Mouse (Mus musculus) left cerebral cortex, adult 9 months (tissue): Measurements from ENCODE around the gene Snx30.
"Not testable (repeated sequence)": the region's sequence is repeated elsewhere in the genome, so short reads cannot be mapped to it uniquely, and the experiment has no call there.

Experiments used
- DNase-seq, 2 experiments: peaks; one replicate each; pipeline ENCODE4 v3.0.0; 2022; ENCODE audit warnings: low spot score in 2 of 2

The Snx30 gene

GRCm38 (mm10) chr4:59805181-59805967, at the start of gene Snx30:
Snx30 (plus strand) TSS chr4:59805840.
- DNase-seq = peak in 1 of 2 experiments; percentile 90

DNA sequence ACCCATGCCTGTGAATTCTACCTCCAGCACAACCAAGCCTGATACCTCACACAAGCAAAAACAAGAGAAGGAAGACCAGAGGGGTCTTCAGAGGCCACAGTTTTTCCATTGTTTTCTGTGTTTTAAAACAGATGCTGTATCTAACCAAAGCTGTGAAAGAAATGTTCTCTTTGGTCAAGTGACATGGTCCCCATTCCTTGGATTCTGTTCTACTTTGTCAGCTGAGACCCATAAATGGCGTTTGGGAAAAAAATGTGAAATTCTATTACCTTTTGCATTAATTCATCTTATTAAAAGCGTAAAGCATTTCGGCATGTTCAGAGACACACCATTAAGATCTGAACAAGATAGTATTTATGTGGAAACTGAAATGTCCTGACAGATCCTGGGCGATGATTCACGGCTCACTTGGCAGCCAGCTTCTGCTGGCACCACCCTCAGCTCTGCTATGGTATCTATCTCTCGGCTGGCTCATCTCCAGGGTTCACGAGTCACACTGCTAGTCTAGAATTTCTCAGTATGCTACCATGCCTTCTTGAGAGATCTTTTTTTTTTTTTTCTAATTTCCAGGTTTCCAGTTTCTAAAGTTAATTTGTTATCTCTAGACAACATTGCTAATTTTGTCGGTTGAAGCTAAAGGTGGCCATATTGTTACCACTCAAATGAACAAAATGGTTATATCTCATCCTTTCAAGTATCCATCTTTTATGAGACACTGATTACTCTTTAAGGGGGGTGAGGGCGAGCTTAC, 49.1 kb upstream of the Snx30 start:
- peak; percentile 44 to 81 for DNase-seq

DNA sequence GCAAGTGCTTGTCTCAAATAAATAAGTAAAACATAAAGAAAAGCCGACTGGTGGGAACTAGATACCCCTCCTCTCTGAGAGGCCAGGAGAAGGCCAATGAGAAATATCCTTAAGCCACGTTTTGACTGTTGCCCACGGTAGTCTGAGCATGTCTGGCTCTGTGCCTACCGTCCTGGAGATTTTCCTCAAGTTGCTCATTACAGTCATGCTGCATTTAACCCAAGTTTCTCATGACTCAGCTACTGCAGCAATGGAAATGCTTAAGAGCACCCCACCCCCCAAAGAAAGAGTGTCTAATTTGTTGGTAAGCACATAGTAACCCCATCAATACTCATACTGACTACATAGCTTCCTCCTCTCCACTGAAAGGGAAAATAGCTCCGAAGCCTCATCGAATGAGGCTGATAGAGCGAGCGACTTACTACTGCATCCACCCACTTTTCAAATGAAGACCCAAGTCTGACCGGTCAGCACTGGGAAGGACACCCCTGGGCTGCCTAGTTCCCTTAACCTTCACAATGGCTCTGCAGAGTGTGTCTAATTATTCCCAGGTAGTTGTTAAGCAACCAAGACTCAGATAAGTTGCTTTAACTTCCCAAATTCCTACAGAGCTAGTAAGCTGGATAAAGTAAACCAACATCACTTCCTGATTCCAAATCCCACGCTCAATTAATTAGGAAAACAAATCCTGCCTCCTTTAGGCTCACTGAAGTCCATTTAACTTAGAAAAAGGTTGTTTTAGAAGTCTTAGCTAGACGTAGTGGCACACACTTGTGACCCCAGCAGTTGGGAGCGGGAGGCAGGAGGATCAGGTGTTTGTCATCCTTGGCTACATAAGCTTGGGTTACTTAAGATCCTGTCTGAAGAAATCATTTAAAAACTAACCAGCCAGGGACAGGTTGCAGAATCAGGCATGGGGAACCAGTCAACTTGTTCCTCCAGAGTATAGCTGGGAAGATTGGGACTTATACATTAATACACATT, 47.9 kb upstream of the Snx30 start:
- no peak for DNase-seq

GRCm38 (mm10) chr4:59760016-59760415, 45.6 kb upstream of the Snx30 start:
- no peak for DNase-seq

DNA sequence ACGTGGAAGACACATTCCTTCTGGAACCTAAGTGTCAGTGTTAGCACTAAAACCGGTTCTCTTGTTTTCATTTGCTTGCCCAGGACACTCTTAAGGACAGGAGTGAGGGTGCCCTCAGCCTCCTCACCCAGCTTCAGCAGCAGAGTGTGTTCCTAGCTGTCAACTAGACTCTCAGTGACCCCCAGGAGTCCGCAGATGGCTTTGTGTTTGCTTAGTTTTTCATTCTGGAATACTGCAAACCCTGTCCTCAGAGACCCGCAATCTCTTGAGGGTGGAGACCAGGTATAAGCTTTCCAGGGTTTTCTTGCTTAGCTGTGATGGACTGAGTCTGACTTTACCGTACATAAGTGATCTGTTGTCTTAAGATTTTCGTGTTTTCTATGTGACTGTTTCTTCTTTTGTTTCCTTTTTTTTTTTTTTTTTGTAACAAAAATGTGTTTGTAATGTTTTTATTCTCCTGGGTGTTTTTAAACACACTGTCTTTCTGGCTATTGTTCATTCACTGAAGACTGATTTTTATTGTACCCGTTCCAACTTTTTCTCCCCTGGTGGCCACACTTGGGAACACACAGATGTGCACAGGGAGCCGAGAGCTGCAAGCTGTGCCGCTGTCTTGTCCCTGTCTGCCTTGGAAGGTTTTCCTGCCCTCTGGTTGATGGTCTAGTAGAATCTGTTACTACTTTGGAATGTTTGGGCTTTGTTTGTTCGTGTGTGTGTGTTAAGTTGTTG, 44.8 kb upstream of the Snx30 start:
- peak in 1 of 2 experiments; percentile 23 for DNase-seq

DNA sequence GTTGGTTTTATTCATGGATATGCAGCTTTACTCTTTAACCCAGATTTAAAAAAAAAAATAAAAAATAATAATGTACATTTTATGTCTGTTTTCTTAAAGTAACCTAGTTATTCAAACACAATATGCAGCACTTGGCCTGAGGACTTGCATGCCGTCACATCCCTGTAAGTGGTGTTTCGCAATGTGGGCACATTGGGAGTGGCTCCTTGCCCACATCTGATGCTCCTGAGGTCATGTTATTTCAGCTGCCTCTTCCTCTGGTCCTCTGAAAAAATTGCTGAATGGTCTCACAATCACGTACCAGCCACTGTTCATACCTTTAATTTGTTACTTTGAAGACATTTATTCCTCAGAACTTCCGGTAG, 44.3 kb upstream of the Snx30 start:
- DNase-seq = no peak

DNA sequence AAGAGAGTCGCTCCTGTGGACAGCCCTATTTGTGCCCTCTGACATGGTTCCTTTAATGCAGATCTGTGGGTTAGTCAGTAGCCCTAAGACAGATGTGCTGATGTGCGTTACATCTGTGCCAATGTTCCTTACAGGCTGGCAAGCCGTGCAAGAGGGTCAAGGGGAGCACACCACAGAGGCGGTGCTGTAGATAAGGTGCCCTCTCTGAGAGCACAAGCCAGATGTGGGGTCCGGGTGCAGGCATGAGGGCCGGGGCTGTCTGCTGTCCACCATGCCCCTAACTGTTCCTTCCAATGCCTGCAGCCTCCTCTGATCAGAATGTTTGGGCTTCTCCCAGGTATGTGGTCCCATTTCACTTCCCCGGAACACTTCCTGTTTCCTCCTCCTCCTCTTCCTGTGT, 40.7 kb upstream of the Snx30 start:
- DNase-seq = no peak

DNA sequence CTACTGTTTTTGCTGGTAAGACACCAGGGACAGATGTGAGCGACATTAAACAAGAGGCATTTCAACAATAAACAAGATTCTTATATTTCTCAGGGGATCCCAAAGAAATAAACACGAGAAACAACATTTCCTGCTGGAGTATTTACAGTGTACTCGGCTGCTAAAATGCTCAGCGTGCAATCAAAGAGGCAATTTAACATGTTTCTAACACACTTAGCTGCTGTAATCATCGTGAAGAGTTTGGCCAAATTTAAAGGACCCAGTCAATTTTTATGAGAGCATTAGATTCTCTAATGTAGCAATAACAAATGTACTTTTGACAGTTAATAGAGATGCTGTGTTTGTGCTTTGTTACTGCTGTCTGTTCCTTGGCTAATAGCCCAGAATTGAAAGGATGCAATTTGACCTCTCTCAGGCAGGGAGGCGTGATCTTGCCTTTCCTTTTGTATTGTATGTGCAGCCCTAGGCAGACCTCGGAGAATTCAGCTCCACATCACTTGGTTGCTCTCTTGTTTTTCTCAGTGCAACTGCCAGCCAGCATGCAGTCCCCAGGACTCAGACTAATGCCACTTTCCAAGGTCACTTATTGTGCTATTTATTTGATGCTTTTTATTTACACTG, 40.1 kb upstream of the Snx30 start:
- no peak for DNase-seq

GRCm38 (mm10) chr4:59767717-59768116, 37.9 kb upstream of the Snx30 start:
- no peak for DNase-seq

DNA sequence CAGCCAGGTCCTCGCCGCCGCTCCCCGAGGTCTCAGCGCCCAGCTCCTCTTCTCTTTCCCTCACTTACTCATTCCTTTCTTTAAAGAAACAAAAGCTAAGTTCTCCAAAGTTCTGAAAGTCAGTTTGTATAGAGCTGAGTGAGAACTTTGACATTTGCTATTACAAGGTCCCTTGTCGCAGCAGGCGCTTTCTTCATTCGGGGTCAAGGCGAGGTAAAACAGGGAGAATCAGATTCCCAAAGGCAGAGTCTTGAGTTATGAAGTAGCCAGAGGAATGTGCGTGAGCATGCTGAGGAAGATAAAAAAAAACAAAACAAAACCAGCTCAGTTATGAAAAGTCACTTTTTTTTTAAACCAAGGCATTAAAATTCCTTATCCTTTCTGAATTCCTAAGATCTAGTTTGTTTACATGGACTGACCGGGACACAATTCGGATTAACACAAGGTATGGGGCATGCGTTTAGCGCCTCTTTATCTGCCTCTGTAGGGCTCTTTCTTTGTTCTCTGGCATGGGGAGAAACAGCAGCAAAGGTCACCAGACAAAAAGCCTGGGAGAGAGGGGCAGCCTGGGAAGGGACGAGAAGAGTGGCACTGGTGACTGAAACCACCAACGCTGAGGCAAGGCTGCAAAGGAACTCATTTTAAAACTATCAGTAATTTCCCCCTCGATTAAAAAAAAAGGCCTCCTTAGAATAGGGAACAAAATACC, 33.3 kb upstream of the Snx30 start:
- DNase-seq = no peak

- no peak for DNase-seq
These were observed 27.8 kb upstream of the Snx30 start for GRCm38 (mm10) chr4:59777828-59778227.

GRCm38 (mm10) chr4:59780568-59780967, 25.1 kb upstream of the Snx30 start:
- no peak for DNase-seq

DNA sequence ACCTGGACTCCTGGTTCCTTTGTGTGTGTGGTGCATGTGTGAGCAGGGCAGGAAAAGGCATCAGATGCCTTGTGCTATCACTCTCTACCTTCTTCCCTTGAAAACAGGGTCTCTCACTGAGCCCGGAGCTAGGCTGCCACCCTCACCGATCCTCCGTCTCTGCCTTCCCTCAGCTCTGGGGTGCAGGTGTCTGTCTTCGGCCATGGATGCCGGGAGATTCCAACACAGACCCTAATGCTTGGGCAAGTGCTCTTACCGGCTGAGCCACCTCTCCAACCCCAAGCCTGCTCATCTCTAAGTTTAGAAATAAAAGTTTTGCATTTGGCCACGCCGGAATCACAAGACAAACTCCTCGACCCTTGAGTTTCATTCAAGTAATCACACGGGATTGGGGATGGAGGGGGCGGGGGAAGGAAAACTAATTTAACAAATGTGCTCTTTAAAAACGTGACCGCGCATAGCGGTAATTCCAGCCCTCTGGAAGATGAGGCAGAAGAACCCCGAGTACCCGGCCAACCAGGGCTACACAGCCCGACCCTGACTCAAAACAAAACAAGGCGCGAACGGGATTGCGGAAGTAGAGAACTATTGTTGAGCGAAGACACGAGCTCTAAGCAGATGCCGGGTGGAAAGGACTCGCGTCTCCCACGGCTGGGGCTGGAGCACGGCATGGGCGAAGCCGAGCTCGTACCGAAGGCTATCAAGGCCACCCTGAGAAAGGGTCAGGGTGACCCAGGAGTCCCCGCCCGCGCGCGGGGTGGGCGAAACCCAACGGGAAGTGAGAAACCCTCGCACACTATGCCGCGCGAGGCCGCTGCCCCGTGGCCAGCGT, 22.6 kb upstream of the Snx30 start:
- peak in 1 of 2 experiments; percentile 38 for DNase-seq

GRCm38 (mm10) chr4:59783685-59784279, 21.9 kb upstream of the Snx30 start:
- peak; percentile 93 to 97 for DNase-seq

- DNase-seq = no peak
These were observed 20.2 kb upstream of the Snx30 start for GRCm38 (mm10) chr4:59785412-59785811.

GRCm38 (mm10) chr4:59786661-59787060, 19.0 kb upstream of the Snx30 start:
- DNase-seq = peak in 1 of 2 experiments; percentile 82

GRCm38 (mm10) chr4:59787126-59787525, 18.5 kb upstream of the Snx30 start:
- DNase-seq = no peak

DNA sequence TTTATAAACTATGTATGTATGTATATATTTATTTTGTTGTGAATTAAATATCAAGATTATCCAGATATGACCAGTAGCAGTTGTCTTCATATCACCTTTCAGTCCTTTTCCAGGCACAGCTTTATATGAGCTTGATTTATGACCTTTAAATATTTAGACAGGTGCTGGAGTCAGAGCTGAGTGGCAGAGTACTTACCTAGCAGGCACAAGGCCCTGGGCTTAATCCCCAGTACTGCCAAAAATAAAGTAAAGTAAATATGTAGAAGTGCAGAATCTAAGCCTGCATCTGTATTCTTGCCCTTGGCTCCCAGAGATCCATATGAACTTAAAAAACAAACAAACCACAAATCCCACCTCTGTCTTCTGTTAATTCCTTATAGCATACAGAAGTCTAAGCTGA, 16.6 kb upstream of the Snx30 start:
- no peak for DNase-seq

DNA sequence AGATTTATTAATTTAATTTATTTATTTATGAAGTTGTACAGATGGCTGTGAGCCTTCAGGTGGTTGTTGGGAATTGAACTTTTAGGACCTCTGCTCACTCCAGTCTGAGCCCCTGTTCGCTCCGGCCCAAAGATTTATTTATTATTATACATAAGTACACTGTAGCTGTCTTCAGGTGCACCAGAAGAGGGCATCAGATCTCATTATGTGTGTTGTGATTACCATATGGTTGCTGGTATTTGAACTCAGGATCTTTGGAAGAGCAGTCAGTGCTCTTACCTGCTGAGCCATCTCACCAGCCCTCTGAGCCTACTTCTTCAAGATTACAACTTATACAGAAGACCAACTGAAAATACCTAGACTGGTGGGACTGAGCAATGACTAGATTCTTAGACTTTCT, 12.0 kb upstream of the Snx30 start:
- DNase-seq = not testable (repeated sequence)
